Mouse (Mus musculus): ENCODE measurements around the gene Plxna4. TPM values are rescaled to one million over a fixed set of nuclear protein-coding genes. Genes with fewer than 3 reads are reported as not detected.
A peak's percentile ranks its signal among the peaks of the same experiment; 100 is the strongest.

The Plxna4 gene
- polyA plus RNA-seq, 1 experiment from 2014 or later = 5.5 TPM

DNA sequence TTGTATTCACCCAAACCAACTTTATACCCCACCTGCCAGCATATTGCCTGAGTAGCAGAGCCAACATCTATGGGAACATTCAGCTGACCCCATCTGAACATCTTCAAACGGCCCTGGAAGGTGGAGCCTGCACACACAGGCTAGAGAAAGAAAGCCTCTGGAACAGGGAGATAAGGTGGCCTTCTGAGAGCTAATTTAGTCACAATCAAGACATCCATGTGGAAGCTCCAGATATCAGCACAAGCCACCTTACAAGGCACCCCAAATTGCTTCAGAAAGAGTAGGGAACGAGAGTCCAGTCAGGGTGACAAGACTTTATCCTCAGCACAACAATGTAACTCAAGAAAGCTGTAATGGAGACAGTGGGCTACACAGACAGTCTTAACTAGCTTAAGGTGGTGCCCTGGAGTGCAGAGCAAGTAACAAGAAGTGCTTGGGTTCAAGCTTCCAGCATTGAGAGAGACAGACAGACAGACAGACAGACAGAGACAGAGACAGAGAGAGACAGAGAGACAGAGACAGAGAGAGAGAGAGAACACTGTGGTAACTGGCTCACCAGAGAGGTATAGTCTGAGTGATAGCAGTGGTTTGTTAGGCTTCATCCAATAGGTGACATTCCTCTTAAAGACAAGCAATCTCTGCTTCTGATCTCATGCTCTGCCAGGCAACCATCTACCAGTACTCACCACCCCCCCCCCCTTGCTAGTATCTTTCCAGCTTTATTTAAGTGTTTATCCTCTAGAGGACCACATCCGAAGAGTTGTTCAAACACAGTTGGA is 53.8 kb downstream of the Plxna4 start:
- no peak overlapping the region for H3K4me2 ChIP-seq (replicated peaks)
- no peaks in the 10 kb centered on the region for H3K4me1 ChIP-seq
- H3K4me3 ChIP-seq = no peak overlapping the region
- no peaks in the 10 kb centered on the region for H3K9me3 ChIP-seq
- no peak overlapping the region for H3K27ac ChIP-seq
- WGBS = 82% methylated on average over 3 of the region's 3 CpGs
- H3K36me3 ChIP-seq = no peaks in the 10 kb centered on the region
- no peak overlapping the region for H3K9ac ChIP-seq
- ATAC-seq (ENCODE audit: insufficient number of reproducible peaks, insufficient read depth, low FRiP score, low TSS enrichment) = no peak
- H3K27me3 ChIP-seq = no peaks in the 10 kb centered on the region

DNA sequence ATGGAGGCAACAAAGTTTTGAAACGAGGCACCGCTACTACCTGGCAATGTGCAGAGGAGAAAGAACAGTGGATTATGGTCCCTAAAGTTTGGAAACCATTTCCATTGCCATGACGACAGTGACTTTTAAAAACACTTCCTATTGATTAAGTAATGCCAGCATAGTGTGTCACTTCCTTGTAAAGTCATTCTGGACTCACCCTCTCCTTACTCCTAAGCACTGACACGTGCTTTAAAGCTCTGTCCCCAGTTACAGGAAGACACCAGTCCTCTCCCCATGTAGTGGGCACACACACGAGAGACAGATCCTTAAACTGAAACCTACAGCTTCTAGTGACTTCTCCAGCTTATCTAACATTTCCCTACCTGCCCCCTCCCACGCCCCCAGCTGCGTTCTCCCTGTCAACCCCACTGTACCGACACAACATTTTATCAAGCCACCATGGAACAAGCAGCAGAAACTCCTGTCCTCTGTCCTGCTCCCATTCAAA is 59.9 kb downstream of the Plxna4 start:
- H3K9me3 ChIP-seq = no peaks in the 10 kb centered on the region
- no peak for ATAC-seq (ENCODE audit: insufficient number of reproducible peaks, insufficient read depth, low FRiP score, low TSS enrichment)
- no peak overlapping the region for H3K4me3 ChIP-seq
- WGBS = 79% methylated on average over 8 of the region's 8 CpGs
- no peaks in the 10 kb centered on the region for H3K4me1 ChIP-seq
- H3K27me3 ChIP-seq = no peaks in the 10 kb centered on the region
- no peak overlapping the region for H3K27ac ChIP-seq
- H3K4me2 ChIP-seq (replicated peaks) = no peak overlapping the region
- H3K36me3 ChIP-seq = no peaks in the 10 kb centered on the region
- no peak overlapping the region for H3K9ac ChIP-seq

DNA sequence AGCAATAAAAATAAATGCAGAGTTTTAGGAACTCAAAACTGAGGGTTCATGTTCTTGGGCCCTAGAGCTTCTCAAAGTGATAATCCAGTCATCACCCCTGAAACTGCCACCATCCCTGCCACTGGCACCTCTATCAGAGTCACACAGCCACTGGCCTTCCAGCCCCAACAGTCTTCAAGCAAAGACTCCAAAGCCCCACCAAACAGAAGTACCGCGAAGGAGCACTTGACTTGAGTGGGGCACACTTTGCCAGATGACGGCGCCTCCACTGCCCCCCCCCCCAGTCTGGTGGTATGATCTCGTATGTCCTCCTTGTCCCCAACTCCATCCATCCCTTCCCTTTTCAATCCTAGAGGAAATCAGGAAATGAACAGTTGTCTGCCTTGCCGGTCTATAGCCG is 60.5 kb downstream of the Plxna4 start:
- no peaks in the 10 kb centered on the region for H3K4me1 ChIP-seq
- no peak overlapping the region for H3K4me3 ChIP-seq
- H3K9me3 ChIP-seq = no peaks in the 10 kb centered on the region
- H3K27ac ChIP-seq = no peak overlapping the region
- WGBS = 76% methylated on average over 7 of the region's 7 CpGs
- no peaks in the 10 kb centered on the region for H3K27me3 ChIP-seq
- H3K9ac ChIP-seq = no peak overlapping the region
- no peaks in the 10 kb centered on the region for H3K36me3 ChIP-seq
- no peak for ATAC-seq (ENCODE audit: insufficient number of reproducible peaks, insufficient read depth, low FRiP score, low TSS enrichment)
- no peak overlapping the region for H3K4me2 ChIP-seq (replicated peaks)

DNA sequence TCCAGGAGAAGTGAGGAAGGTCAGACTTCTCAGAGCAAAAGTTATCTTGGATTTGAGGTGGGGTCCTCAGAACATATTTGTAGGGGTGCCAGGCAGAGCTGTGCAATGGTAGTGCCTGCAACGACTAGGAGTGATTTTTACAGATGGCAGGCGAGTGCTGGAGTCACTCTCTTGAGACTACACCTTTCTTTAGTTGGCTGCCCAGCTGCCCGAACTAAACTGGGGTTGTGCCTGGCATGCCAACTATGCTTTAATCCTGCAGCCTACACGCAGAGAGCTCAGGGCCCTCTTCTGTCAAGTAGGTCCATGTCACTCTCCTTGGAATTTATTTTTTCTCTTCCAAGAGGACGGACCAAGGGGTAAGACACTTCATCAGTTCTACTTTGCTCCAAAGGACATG is 61.2 kb downstream of the Plxna4 start:
- no peaks in the 10 kb centered on the region for H3K4me1 ChIP-seq
- no peaks in the 10 kb centered on the region for H3K36me3 ChIP-seq
- H3K9me3 ChIP-seq = no peaks in the 10 kb centered on the region
- ATAC-seq (ENCODE audit: insufficient number of reproducible peaks, insufficient read depth, low FRiP score, low TSS enrichment) = no peak
- no peak overlapping the region for H3K4me2 ChIP-seq (replicated peaks)
- 71% methylated on average over 5 of the region's 5 CpGs for WGBS
- no peak overlapping the region for H3K9ac ChIP-seq
- no peak overlapping the region for H3K27ac ChIP-seq
- H3K4me3 ChIP-seq = no peak overlapping the region
- no peaks in the 10 kb centered on the region for H3K27me3 ChIP-seq

DNA sequence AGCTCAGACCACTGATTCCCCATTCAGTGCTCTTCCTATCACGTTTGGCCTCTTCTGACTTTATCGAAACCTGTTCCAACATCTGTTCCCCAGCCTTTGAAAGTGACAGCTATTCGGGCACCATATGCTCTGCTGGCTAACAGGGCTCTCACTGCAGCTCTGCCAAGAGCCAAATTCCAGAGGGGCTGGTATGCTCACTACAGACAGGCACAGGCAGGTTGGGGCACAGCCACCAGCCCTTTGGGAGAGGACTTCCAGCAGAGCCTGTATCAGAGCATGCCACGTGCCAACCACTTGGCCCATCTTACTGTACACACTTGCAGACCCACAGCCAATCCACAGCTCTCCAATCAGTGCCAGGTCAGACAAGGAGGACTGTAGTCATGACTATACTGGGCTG is 67.9 kb downstream of the Plxna4 start:
- no peak for ATAC-seq (ENCODE audit: insufficient number of reproducible peaks, insufficient read depth, low FRiP score, low TSS enrichment)

DNA sequence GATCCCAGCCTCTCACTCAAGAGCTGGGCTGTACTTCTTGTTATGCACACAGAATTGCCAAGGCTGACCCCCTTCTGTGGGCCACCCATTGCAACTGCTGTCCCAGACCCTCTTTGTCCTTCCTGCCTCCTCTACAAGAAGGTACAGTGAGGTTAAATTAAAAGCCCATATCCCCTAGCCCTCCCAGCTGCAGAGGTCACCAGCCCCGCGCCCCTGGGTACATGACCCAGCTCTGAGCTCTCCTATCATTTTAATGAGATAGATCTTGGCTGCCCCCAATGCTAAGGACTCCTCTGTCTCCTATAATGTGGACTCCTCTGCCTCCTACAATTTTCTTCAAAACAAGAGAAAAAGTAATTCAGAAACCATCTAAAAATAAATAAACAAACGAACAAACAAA is 69.4 kb downstream of the Plxna4 start:
- no peaks in the 10 kb centered on the region for H3K36me3 ChIP-seq
- no peak overlapping the region for H3K4me2 ChIP-seq (replicated peaks)
- no peak overlapping the region for H3K9ac ChIP-seq
- H3K9me3 ChIP-seq = no peaks in the 10 kb centered on the region
- H3K4me3 ChIP-seq = no peak overlapping the region
- WGBS = 89% methylated on average over 3 of the region's 3 CpGs
- no peak for ATAC-seq (ENCODE audit: insufficient number of reproducible peaks, insufficient read depth, low FRiP score, low TSS enrichment)
- H3K27me3 ChIP-seq = no peaks in the 10 kb centered on the region
- peaks cover 4% of the 10 kb centered on the region; the same call in 1 of the 2 replicates for H3K4me1 ChIP-seq
- no peak overlapping the region for H3K27ac ChIP-seq

More for the DNA sequence above, 67.9 kb downstream of the Plxna4 start:
- H3K9me3 ChIP-seq = no peaks in the 10 kb centered on the region
- H3K9ac ChIP-seq = no peak overlapping the region
- 75% methylated on average over 4 of the region's 4 CpGs for WGBS
- H3K27me3 ChIP-seq = no peaks in the 10 kb centered on the region
- H3K27ac ChIP-seq = no peak overlapping the region
- H3K36me3 ChIP-seq = no peaks in the 10 kb centered on the region
- no peak overlapping the region for H3K4me2 ChIP-seq (replicated peaks)
- no peak overlapping the region for H3K4me3 ChIP-seq
- no peaks in the 10 kb centered on the region for H3K4me1 ChIP-seq

DNA sequence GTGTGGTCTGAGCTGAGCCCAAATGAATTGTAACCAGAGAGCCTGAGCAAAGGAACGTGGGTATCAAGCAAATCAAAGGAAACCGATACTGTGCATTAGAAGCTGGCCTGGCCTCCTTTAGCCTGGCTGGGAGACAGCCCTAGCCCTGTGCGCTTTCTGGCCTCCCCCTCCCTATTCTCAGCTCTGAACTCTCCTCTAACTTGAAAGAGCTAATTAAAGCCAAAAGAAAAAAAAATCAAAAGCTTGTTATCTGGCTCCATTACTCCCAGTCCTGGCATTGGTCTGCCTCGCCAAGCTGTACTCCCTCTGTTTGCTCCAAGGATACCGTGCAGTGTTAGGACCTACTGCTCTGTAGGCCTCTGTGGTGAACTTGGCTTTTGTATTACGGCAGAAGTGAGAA is 73.9 kb downstream of the Plxna4 start:
- Histone ChIP-seq H3K36me3 (no peaks in the 10 kb centered on the region), H3K4me3 (no peak overlapping the region), H3K9me3 (no peaks in the 10 kb centered on the region), H3K4me2 (replicated peaks) (no peak overlapping the region), H3K4me1 (peaks cover 4% of the 10 kb centered on the region; the same call in 1 of the 2 replicates), H3K27ac (no peak overlapping the region), H3K9ac (no peak overlapping the region), H3K27me3 (no peaks in the 10 kb centered on the region)
- no peak for ATAC-seq (ENCODE audit: insufficient number of reproducible peaks, insufficient read depth, low FRiP score, low TSS enrichment)
- WGBS = 40% methylated on average over 6 of the region's 6 CpGs

DNA sequence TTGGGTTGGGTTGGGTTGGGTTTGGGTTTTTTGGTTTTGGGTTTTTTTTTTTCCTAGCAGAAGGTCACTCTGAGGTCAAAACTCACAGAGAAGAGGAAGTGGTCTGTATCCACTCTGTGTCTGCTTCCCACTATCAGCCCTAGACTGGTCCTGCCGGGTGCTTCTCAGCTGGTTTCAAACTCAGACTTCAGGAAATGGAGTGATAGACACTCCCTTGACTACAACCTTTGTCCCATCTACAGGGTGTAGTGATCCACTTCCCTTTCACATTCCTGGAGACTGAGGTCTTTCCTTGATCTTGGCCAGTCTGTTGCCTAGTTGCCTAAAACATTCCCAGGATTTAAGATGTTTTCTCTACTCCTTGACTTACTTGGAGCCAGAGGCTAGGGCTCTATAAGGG is 76.0 kb downstream of the Plxna4 start:
- Histone ChIP-seq H3K4me1 (peaks cover 6% of the 10 kb centered on the region; the same call in 1 of the 2 replicates), H3K4me2 (replicated peaks) (no peak overlapping the region), H3K27ac (no peak overlapping the region), H3K27me3 (no peaks in the 10 kb centered on the region), H3K36me3 (no peaks in the 10 kb centered on the region), H3K9me3 (no peaks in the 10 kb centered on the region), H3K4me3 (no peak overlapping the region), H3K9ac (no peak overlapping the region)
- no peak for ATAC-seq (ENCODE audit: insufficient number of reproducible peaks, insufficient read depth, low FRiP score, low TSS enrichment)
- 60% methylated on average over 1 of the region's 1 CpGs for WGBS

DNA sequence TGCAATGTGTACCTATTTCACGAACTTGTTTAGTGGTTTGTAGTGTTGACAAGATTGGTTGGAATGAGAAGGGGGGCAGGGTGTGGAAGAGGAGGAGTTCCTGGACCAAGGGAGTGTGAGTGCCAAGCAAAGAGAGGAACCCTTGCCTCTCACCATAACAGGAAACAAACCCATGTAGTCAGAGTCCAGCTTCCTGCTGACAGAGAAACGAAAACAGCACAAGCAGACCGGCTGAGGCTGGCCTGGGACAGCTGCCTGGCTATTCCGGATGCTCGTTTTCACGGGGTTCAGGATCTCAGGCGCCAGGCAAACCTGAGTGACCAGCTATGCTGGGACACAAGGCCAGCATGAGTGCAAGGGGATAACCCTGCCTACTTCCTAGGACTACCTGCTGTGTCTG is 77.1 kb downstream of the Plxna4 start:
- Histone ChIP-seq H3K9me3 (no peaks in the 10 kb centered on the region), H3K27ac (0 out of 2 replicates have a peak overlapping the region, but pooled peaks have one; percentile 9), H3K4me3 (no peak overlapping the region), H3K4me1 (peaks cover 6% of the 10 kb centered on the region; the same call in 1 of the 2 replicates), H3K36me3 (no peaks in the 10 kb centered on the region), H3K9ac (no peak overlapping the region), H3K27me3 (no peaks in the 10 kb centered on the region), H3K4me2 (replicated peaks) (no peak overlapping the region)
- WGBS = 74% methylated on average over 7 of the region's 7 CpGs
- ATAC-seq (ENCODE audit: insufficient number of reproducible peaks, insufficient read depth, low FRiP score, low TSS enrichment) = no peak

DNA sequence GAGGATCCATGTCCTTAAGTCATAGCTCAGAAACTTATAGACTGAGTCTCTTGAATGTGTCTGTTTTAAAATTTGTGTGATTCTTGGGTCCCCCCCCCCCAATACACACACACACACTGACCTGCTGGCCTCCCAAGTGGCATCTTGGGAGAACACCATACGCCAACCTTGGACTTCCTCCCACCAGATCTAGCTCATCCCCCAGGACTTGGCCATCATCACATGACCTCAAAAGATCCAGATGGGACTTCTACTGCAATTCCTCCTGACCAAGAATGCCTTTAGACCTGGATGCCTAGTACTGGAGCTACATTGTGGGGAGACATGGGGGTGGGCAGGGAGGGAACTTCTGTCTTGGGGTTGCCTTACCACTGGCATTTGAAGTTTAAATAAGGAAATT is 77.5 kb downstream of the Plxna4 start:
- no peaks in the 10 kb centered on the region for H3K27me3 ChIP-seq
- H3K27ac ChIP-seq = no peak overlapping the region
- H3K9ac ChIP-seq = no peak overlapping the region
- H3K4me1 ChIP-seq = peaks cover 6% of the 10 kb centered on the region; the same call in 1 of the 2 replicates
- no peak overlapping the region for H3K4me3 ChIP-seq
- ATAC-seq (ENCODE audit: insufficient number of reproducible peaks, insufficient read depth, low FRiP score, low TSS enrichment) = no peak
- H3K4me2 ChIP-seq (replicated peaks) = no peak overlapping the region
- 96% methylated on average over 1 of the region's 1 CpGs for WGBS
- H3K9me3 ChIP-seq = no peaks in the 10 kb centered on the region
- no peaks in the 10 kb centered on the region for H3K36me3 ChIP-seq

DNA sequence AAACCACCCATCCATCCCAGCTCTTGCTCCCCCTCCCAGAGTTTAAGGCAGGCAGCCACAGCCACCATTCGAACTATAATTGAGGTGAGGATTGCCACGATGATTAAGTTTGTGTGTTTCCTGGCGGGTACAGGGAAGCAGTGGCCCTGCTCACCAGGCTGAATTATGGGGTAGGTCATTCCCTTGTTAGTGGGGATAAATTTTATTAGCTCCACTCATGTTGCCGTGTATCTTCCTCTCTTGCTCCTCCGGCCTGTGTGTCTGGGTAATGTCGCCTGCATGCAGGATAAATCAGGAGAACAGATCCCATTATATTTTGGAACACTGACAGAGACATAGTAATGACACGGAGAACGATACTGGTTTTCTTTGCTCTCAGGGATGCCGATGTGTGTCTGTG is 78.9 kb downstream of the Plxna4 start:
- Histone ChIP-seq H3K4me3 (no peak overlapping the region), H3K4me2 (replicated peaks) (no peak overlapping the region), H3K27ac (no peak overlapping the region), H3K9me3 (no peaks in the 10 kb centered on the region), H3K36me3 (no peaks in the 10 kb centered on the region), H3K27me3 (no peaks in the 10 kb centered on the region), H3K9ac (no peak overlapping the region), H3K4me1 (peaks cover 5% of the 10 kb centered on the region; the same call in 1 of the 2 replicates)
- 73% methylated on average over 9 of the region's 9 CpGs for WGBS
- no peak for ATAC-seq (ENCODE audit: insufficient number of reproducible peaks, insufficient read depth, low FRiP score, low TSS enrichment)

DNA sequence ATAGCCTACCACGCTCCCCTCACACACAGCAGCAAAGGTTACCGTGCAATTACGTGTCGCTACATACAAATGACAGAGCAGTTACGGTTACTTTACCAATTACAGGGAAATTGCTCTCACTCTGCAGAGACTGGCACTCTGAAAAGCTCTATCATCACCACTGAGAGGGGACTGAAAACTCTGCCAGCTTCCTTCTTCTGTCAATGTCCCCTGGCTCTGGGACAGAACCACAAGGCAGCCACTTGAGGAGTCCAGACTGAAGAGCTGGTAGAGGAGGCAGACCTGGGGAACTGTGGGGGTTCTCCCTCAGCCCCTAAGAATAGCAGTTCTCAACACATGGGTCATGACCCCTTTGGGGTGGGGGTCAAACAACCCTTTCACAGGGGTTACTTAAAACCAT is 83.0 kb downstream of the Plxna4 start:
- Histone ChIP-seq H3K4me1 (0 out of 2 replicates have a peak, but pooled peaks cover 2% of the 10 kb centered on the region), H3K9me3 (no peaks in the 10 kb centered on the region), H3K4me3 (no peak overlapping the region), H3K4me2 (replicated peaks) (no peak overlapping the region), H3K9ac (no peak overlapping the region), H3K27ac (no peak overlapping the region), H3K36me3 (no peaks in the 10 kb centered on the region), H3K27me3 (no peaks in the 10 kb centered on the region)
- ATAC-seq (ENCODE audit: insufficient number of reproducible peaks, insufficient read depth, low FRiP score, low TSS enrichment) = no peak
- 49% methylated on average over 5 of the region's 5 CpGs for WGBS

Data from embryonic facial prominence, embryonic 12.5 days (tissue).